Mouse (Mus musculus): ENCODE results near the gene Olfr134. TPM values are rescaled to one million over a fixed set of nuclear protein-coding genes. Genes with fewer than 3 reads are reported as not detected.
"Not testable (repeated sequence)": the region's sequence is repeated elsewhere in the genome, so short reads cannot be mapped to it uniquely, and the experiment has no call there.

The Olfr134 gene
- polyA plus RNA-seq (2014; fragmentation: Nextera tagmentation; extraction: Ambion mirVana), result not detected in 2 replicates

DNA sequence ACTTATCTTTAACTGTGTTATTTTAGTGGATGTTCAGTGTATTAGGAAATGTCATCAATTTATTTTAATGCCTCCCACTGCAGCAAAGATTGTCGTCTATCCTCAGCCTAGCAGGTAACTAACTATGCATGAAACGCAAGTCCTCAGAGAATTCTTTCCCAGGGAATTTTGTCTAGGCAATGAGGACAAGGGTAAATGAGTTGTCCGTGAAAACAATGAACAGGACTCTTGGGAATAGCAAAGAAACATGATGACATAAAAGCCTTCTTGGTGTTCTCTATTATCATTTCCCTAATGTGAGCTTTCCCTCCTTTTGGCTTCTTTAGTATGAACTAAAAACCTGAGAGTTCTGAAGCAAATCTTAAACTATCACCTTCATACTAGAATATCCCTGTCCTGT lies at the start of gene Olfr134:
Gene Olfr134, plus strand, starts transcription at position 301 of the 400 bp plus-strand sequence.
- 74% methylated on average over 3 of the region's 3 CpGs for WGBS
- ATAC-seq (ENCODE audit: insufficient number of reproducible peaks, low FRiP score, low TSS enrichment, low read depth) (no peak), DNase-seq (ENCODE audit: low spot score) (no peak)
- Histone ChIP-seq H3K27ac (replicated peaks; ENCODE audit: low read depth, low read length) (no peak within 1 kb of the TSS), H3K9me3 (ENCODE audit: control insufficient read depth, low read length) (no peaks in the 10 kb centered on the region), H3K4me2 (ENCODE audit: low read depth, severe bottlenecking) (no peak within 1 kb of the TSS), H3K36me3 (ENCODE audit: control insufficient read depth, insufficient read depth, low read length) (no peaks in the 10 kb centered on the region), H3K9ac (ENCODE audit: low read length) (no peak within 1 kb of the TSS), H3K4me1 (ENCODE audit: control insufficient read depth, insufficient read depth, low read length) (no peaks in the 10 kb centered on the region), H3K27me3 (ENCODE audit: control insufficient read depth, insufficient read depth, low read length) (no peaks in the 10 kb centered on the region), H3K4me3 (ENCODE audit: low read depth, low read length) (no peak within 1 kb of the TSS)

DNA sequence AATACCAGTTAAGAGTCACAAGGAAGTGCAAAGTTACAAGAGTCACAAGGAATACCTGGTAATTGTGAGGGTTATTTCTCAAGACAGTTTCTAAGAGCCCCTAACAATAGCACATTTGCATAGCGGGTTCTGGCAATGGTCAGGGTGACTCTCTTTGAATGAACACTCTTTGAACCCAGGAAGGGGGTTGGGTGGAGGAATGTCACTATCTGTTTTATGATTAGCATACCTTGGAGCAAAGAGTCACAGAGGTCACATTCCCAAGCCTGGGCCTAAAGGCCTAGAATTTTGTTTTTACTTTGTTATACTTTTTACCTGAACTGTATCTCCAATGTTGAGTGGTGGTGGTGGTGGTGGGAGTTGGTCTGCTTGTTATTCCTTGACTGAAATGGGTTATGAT lies 47.0 kb upstream of the Olfr134 start:
- not testable (repeated sequence) for ATAC-seq (ENCODE audit: insufficient number of reproducible peaks, low FRiP score, low TSS enrichment, low read depth); H3K36me3 ChIP-seq (ENCODE audit: control insufficient read depth, insufficient read depth, low read length); H3K27ac ChIP-seq (replicated peaks; ENCODE audit: low read depth, low read length); H3K9me3 ChIP-seq (ENCODE audit: control insufficient read depth, low read length); H3K4me1 ChIP-seq (ENCODE audit: control insufficient read depth, insufficient read depth, low read length); H3K27me3 ChIP-seq (ENCODE audit: control insufficient read depth, insufficient read depth, low read length); H3K4me2 ChIP-seq (ENCODE audit: low read depth, severe bottlenecking); H3K9ac ChIP-seq (ENCODE audit: low read length); DNase-seq (ENCODE audit: low spot score); H3K4me3 ChIP-seq (ENCODE audit: low read depth, low read length)
- 78% methylated on average over 1 of the region's 1 CpGs for WGBS

DNA sequence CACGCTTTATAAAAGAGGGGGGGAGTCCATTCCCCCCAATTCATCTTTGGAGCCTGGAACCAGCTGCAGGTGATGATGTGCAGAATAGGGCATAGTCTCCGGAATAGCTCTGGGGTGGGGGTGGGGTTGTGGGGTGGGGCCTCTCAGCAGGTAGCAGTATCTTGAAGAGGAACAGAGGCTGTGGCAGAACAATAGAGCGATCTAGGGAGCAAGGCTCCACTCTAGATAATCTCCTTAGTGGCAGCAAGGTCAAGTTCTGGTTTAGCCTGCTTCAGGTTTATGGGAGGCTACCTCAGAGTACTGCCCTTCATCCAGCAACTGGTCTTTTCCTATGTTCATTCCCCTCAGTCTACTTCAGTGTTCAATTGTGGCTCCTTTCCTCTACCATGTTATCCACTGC lies 45.8 kb upstream of the Olfr134 start:
- H3K9me3 ChIP-seq (ENCODE audit: control insufficient read depth, low read length); H3K27me3 ChIP-seq (ENCODE audit: control insufficient read depth, insufficient read depth, low read length); H3K36me3 ChIP-seq (ENCODE audit: control insufficient read depth, insufficient read depth, low read length); DNase-seq (ENCODE audit: low spot score); H3K4me3 ChIP-seq (ENCODE audit: low read depth, low read length); H3K4me1 ChIP-seq (ENCODE audit: control insufficient read depth, insufficient read depth, low read length); ATAC-seq (ENCODE audit: insufficient number of reproducible peaks, low FRiP score, low TSS enrichment, low read depth); H3K27ac ChIP-seq (replicated peaks; ENCODE audit: low read depth, low read length); H3K9ac ChIP-seq (ENCODE audit: low read length); H3K4me2 ChIP-seq (ENCODE audit: low read depth, severe bottlenecking): not testable (repeated sequence)
- WGBS, result 75% methylated on average over 3 of the region's 3 CpGs

DNA sequence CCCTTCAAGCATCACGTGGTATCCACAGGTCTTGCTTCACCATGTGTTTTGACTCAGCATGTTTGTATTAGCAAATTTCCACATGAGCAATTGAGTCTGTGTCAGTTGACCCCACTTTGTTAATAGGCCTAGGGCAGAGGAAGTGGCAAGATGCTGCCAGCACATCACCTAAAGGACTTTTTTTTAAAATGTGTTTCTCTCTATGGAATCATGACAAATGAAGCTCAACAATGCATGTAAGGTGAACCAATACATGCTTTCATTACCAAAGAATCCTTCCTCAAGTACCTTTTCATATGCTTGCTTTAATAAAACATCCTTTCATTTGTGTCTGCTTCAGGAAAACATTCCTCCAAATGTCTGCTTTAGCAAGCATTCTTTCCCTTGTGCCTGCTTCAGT lies 36.8 kb upstream of the Olfr134 start, which contains the start of gene Olfr132:
Gene Olfr132, minus strand, starts transcription at position 101 of the 400 bp plus-strand sequence.
- WGBS, result 76% methylated on average over 1 of the region's 1 CpGs

DNA sequence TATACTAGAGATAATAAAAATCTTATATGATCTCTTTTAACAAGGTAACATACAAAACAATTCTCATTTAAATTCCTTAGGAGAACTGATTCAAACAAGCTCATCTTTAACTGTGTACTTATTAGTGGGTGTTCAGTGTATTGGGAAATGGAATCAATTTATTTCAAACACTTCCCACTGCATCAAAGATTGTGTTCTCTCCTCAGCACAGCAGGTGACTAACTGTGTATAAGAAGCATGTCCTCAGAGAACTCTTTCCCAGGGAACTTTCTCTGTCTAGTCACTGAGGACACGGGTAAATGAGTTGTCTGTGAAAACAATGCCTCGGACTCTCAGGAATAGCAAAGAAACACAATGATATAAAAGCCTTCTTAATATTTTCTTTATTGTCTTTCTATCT lies 26.2 kb upstream of the Olfr134 start, which contains the start of gene Olfr133:
Gene Olfr133, plus strand, starts transcription at position 301 of the 400 bp plus-strand sequence.
- WGBS, result 87% methylated on average over 2 of the region's 2 CpGs
- no peak for DNase-seq (ENCODE audit: low spot score)
- ATAC-seq (ENCODE audit: insufficient number of reproducible peaks, low FRiP score, low TSS enrichment, low read depth), result no peak
- no peak within 1 kb of the TSS for H3K4me3 ChIP-seq (ENCODE audit: low read depth, low read length)
- no peak within 1 kb of the TSS for H3K27ac ChIP-seq (replicated peaks; ENCODE audit: low read depth, low read length)
- no peaks in the 10 kb centered on the region for H3K27me3 ChIP-seq (ENCODE audit: control insufficient read depth, insufficient read depth, low read length)
- H3K9ac ChIP-seq (ENCODE audit: low read length), result no peak within 1 kb of the TSS
- no peaks in the 10 kb centered on the region for H3K4me1 ChIP-seq (ENCODE audit: control insufficient read depth, insufficient read depth, low read length)
- no peak within 1 kb of the TSS for H3K4me2 ChIP-seq (ENCODE audit: low read depth, severe bottlenecking)
- H3K9me3 ChIP-seq (ENCODE audit: control insufficient read depth, low read length), result no peaks in the 10 kb centered on the region
- H3K36me3 ChIP-seq (ENCODE audit: control insufficient read depth, insufficient read depth, low read length), result no peaks in the 10 kb centered on the region

More for the DNA sequence above, 36.8 kb upstream of the Olfr134 start, which contains the start of gene Olfr132:
- ATAC-seq (ENCODE audit: insufficient number of reproducible peaks, low FRiP score, low TSS enrichment, low read depth) (no peak), DNase-seq (ENCODE audit: low spot score) (no peak)
- H3K27ac ChIP-seq (replicated peaks; ENCODE audit: low read depth, low read length), result no peak within 1 kb of the TSS
- H3K4me1 ChIP-seq (ENCODE audit: control insufficient read depth, insufficient read depth, low read length), result no peaks in the 10 kb centered on the region
- H3K27me3 ChIP-seq (ENCODE audit: control insufficient read depth, insufficient read depth, low read length), result no peaks in the 10 kb centered on the region
- H3K4me3 ChIP-seq (ENCODE audit: low read depth, low read length), result no peak within 1 kb of the TSS
- H3K9ac ChIP-seq (ENCODE audit: low read length), result no peak within 1 kb of the TSS
- no peaks in the 10 kb centered on the region for H3K9me3 ChIP-seq (ENCODE audit: control insufficient read depth, low read length)
- H3K4me2 ChIP-seq (ENCODE audit: low read depth, severe bottlenecking), result no peak within 1 kb of the TSS
- no peaks in the 10 kb centered on the region for H3K36me3 ChIP-seq (ENCODE audit: control insufficient read depth, insufficient read depth, low read length)

DNA sequence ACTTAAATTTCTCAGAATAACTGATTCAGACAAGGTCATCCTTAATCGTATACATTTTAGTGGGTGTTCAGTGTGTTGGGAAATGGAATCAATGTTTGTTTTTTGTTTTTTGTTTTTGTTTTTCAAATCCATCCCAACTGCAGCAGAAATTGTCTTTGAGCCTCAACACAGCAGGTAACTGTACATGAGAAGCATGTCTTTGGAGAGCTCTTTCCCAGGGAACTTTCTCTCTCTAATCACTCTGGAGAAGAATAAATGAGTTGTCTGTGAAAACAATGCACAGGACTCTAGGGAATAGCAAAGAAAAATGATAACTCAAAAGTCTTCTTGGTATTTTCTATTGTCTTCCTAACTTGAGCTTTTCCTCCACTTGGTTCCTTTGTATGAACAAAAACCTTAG lies 32.8 kb downstream of the Olfr134 start, which contains the start of gene Olfr135:
Gene Olfr135, plus strand, starts transcription at position 301 of the 400 bp plus-strand sequence.
- H3K9me3 ChIP-seq (ENCODE audit: control insufficient read depth, low read length), result no peaks in the 10 kb centered on the region
- no peak within 1 kb of the TSS for H3K9ac ChIP-seq (ENCODE audit: low read length)
- WGBS, result 95% methylated on average over 1 of the region's 1 CpGs
- H3K27ac ChIP-seq (replicated peaks; ENCODE audit: low read depth, low read length), result no peak within 1 kb of the TSS
- H3K4me1 ChIP-seq (ENCODE audit: control insufficient read depth, insufficient read depth, low read length), result no peaks in the 10 kb centered on the region
- H3K4me3 ChIP-seq (ENCODE audit: low read depth, low read length), result no peak within 1 kb of the TSS
- no peaks in the 10 kb centered on the region for H3K36me3 ChIP-seq (ENCODE audit: control insufficient read depth, insufficient read depth, low read length)
- no peaks in the 10 kb centered on the region for H3K27me3 ChIP-seq (ENCODE audit: control insufficient read depth, insufficient read depth, low read length)
- ATAC-seq (ENCODE audit: insufficient number of reproducible peaks, low FRiP score, low TSS enrichment, low read depth) (no peak), DNase-seq (ENCODE audit: low spot score) (no peak)
- no peak within 1 kb of the TSS for H3K4me2 ChIP-seq (ENCODE audit: low read depth, severe bottlenecking)

Other genes starting within 250 kb of the Olfr134 start
- not detected in 2 replicates for gene Olfr761, start 218.3 kb upstream of the Olfr134 start, polyA plus RNA-seq (2014; fragmentation: Nextera tagmentation; extraction: Ambion mirVana)
- not detected in 2 replicates for gene Olfr129, start 111.3 kb upstream of the Olfr134 start, polyA plus RNA-seq (2014; fragmentation: Nextera tagmentation; extraction: Ambion mirVana)
- not detected in 2 replicates for gene Olfr130, start 107.5 kb upstream of the Olfr134 start, polyA plus RNA-seq (2014; fragmentation: Nextera tagmentation; extraction: Ambion mirVana)
- gene Olfr131, start 82.7 kb upstream of the Olfr134 start, polyA plus RNA-seq (2014; fragmentation: Nextera tagmentation; extraction: Ambion mirVana), result not detected in 2 replicates
- not detected in 2 replicates for gene Olfr132, start 36.9 kb upstream of the Olfr134 start, polyA plus RNA-seq (2014; fragmentation: Nextera tagmentation; extraction: Ambion mirVana)
- not detected in 2 replicates for gene Olfr133, start 26.1 kb upstream of the Olfr134 start, polyA plus RNA-seq (2014; fragmentation: Nextera tagmentation; extraction: Ambion mirVana)
- not detected in 2 replicates for gene Olfr135, start 32.9 kb downstream of the Olfr134 start, polyA plus RNA-seq (2014; fragmentation: Nextera tagmentation; extraction: Ambion mirVana)
- gene Olfr138, start 89.6 kb downstream of the Olfr134 start, polyA plus RNA-seq (2014; fragmentation: Nextera tagmentation; extraction: Ambion mirVana), result not detected in 2 replicates
- gene Olfr137, start 136.2 kb downstream of the Olfr134 start, polyA plus RNA-seq (2014; fragmentation: Nextera tagmentation; extraction: Ambion mirVana), result not detected in 2 replicates
- not detected in 2 replicates for gene Olfr136, start 158.4 kb downstream of the Olfr134 start, polyA plus RNA-seq (2014; fragmentation: Nextera tagmentation; extraction: Ambion mirVana)
- not detected in 2 replicates for gene Esp36, start 248.8 kb downstream of the Olfr134 start, polyA plus RNA-seq (2014; fragmentation: Nextera tagmentation; extraction: Ambion mirVana)

Data from limb, embryonic 11.5 days (tissue).